Mouse (Mus musculus) heart, postnatal 0 days (tissue): ENCODE results near the gene Lkaaear1.

Experiments
- CTCF ChIP-seq: IDR thresholded peaks from 2 replicates; pipeline ENCODE4 v1.5.1; 2016; ENCODE audit warnings: antibody characterized with exemption, control low read depth, low read depth
- EP300 ChIP-seq: IDR thresholded peaks from 2 replicates; pipeline ENCODE4 v1.6.1; 2016; ENCODE audit warnings: antibody characterized with exemption, low read depth

DNA sequence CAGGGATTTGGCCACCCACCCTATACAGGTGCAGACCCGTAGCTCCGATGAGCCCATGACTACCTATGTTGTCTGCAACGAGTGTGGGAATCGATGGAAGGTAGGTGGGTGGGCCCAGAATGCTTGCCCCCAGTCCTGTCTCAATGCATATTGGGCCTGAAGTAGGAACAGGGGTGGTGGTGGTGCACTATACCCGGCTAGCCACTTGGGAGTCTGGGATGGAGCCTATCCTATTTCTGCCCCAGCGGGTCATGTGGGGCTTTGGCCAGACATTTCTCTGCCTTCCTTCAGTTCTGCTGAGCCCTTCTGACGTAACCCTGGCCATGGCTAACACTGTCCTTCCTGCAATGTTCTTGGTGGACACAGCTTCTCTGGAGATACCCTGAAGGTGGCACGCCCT is 10.7 kb downstream of the Lkaaear1 start:
- TF ChIP-seq EP300 (no peak), CTCF (no peak)
